Mouse (Mus musculus): ENCODE data around the gene Zzef1. TPM values are rescaled to one million over a fixed set of nuclear protein-coding genes. Genes with fewer than 3 reads are reported as not detected.

The Zzef1 gene
- polyA plus RNA-seq, 1 experiment from 2014 or later, result 7.7 TPM

DNA sequence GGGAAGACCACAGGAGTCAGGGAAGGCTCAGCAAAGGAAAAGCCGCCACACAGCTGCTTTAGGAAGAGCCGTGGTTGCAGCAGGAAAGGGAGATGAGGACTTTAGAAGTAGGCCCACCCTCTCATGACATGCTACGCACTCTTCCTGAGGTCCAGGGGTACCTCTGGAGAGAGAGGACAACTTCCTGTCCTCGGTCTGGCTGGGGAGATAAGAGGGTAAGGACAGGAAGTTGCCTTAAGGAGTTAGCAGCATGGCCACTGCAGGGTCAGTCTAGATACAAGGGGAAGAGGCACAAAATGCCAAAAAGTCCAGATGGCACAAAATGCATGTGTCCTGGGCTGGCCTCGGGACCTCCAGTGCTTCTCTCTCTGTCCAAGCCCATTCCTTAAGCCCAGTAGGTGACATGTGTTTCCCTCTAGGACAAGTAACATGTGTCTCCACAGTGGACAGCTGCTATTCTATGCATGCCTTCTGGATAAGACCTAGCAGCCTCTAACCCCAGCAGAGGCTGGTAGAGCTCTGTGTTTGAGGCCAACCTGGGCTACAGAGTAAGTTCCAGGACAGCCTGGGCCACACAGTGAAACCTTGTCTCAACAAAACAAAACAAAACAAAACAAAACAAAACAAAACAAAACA lies 159.4 kb downstream of the Zzef1 start:
- H3K27me3 ChIP-seq (replicated peaks), result peaks cover 20% of the 10 kb centered on the region
- ATAC-seq (ENCODE audit: insufficient number of reproducible peaks, low FRiP score), result peak; percentile 41
- peak overlapping the region; percentile 1; the same call in 1 of the 2 replicates for H3K4me2 ChIP-seq
- no peak overlapping the region for H3K9ac ChIP-seq
- 0 out of 2 replicates have a peak overlapping the region, but pooled peaks have one; percentile 24 for H3K27ac ChIP-seq (ENCODE audit: poor library complexity, severe bottlenecking)
- WGBS, result 44% methylated on average over 5 of the region's 5 CpGs
- no peak overlapping the region for H3K4me3 ChIP-seq
- H3K36me3 ChIP-seq, result no peaks in the 10 kb centered on the region
- H3K4me1 ChIP-seq (replicated peaks), result peaks cover 42% of the 10 kb centered on the region
- H3K9me3 ChIP-seq (replicated peaks), result no peaks in the 10 kb centered on the region

DNA sequence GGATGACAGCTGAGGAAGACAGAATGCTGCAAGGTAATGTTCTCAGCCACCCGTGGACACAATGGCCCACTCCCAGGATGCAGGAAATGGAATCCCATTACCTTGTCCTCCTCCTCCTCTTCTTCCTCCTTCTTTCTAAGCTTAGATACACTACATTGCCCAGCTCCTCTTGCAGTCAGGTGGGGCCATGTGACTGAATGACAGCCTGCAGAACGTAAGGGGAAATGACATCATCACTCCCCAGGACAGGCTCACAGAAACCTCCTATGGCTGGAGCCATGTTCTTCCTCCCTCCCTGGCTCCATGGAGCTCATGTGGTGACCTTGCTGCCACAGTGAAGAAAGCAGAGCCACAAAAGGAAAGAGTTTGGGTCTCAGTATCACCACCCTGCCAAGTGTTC lies 161.3 kb downstream of the Zzef1 start:
- H3K4me2 ChIP-seq, result no peak overlapping the region
- H3K4me1 ChIP-seq (replicated peaks), result peaks cover 46% of the 10 kb centered on the region
- no peak overlapping the region for H3K4me3 ChIP-seq

DNA sequence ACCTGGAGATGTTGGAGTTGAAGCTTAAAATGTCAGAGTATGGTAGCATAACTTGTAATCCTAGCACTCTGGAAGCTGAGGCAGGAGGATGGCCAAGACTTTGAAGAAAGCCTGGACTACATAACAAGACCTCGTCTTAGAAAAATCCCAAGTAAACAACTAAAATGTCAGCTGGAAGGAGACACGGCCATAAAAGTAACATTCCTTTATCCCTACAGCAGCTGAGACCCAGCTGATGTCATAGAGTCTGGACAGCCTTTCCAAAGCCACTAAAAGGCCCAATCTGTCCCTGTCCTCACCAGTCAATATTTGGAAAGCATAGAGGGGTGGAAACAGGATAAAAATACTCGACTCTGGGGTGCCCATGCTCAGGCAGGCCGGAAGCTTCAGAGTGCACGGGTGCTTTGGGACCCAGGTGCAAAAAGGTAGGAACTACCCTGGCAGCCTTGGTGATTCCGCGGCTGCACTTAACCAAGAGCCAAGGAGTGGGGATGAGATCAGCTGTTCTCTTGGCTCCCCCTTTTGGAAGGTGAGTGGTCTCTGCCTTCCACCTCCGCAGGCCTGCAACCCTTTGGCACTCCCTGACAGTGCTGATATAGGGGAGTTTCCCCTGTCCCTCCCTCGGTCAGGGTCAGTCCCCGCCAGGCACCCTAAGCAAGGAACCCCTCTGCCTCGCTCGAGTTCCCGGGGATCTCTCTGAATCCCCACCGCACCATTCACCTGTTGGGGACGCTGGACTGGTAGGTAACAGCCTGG lies 164.1 kb downstream of the Zzef1 start:
- no peaks in the 10 kb centered on the region for H3K9me3 ChIP-seq (replicated peaks)
- ATAC-seq (ENCODE audit: insufficient number of reproducible peaks, low FRiP score), result no peak
- peaks cover 39% of the 10 kb centered on the region for H3K4me1 ChIP-seq (replicated peaks)
- H3K9ac ChIP-seq, result no peak overlapping the region
- no peaks in the 10 kb centered on the region for H3K36me3 ChIP-seq
- H3K27me3 ChIP-seq (replicated peaks), result peaks cover 42% of the 10 kb centered on the region
- peak overlapping the region; percentile 78 for H3K4me2 ChIP-seq
- WGBS, result 14% methylated on average over 15 of the region's 15 CpGs
- H3K27ac ChIP-seq (ENCODE audit: poor library complexity, severe bottlenecking), result no peak overlapping the region
- 0 out of 2 replicates have a peak overlapping the region, but pooled peaks have one; percentile 47 for H3K4me3 ChIP-seq

More for the DNA sequence above, 161.3 kb downstream of the Zzef1 start:
- no peaks in the 10 kb centered on the region for H3K36me3 ChIP-seq
- no peaks in the 10 kb centered on the region for H3K9me3 ChIP-seq (replicated peaks)
- H3K27me3 ChIP-seq (replicated peaks), result peaks cover 38% of the 10 kb centered on the region
- no peak overlapping the region for H3K9ac ChIP-seq
- H3K27ac ChIP-seq (ENCODE audit: poor library complexity, severe bottlenecking), result no peak overlapping the region
- no peak for ATAC-seq (ENCODE audit: insufficient number of reproducible peaks, low FRiP score)
- whole genome bisulfite sequencing, result 43% methylated on average over 2 of the region's 2 CpGs

DNA sequence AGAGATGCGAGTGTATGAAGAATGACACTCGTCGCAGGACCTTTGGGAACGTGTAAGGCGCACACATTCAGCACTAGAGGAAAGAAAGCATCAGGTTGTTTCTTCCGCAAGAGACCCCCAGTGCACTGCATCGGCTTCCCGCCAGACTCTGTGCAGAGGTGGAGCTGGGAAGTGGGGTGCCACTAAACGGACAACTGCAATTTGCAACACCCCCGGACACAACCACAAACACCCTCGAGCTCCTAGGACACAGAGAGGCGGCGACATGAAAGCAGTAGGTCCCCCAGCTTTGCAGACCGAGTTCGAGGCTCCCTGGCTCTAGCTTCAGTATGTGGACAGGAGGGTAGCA lies 164.7 kb downstream of the Zzef1 start:
- no peaks in the 10 kb centered on the region for H3K9me3 ChIP-seq (replicated peaks)
- peak overlapping the region; percentile 47 for H3K4me3 ChIP-seq
- no peaks in the 10 kb centered on the region for H3K36me3 ChIP-seq
- H3K27ac ChIP-seq (ENCODE audit: poor library complexity, severe bottlenecking), result no peak overlapping the region
- ATAC-seq (ENCODE audit: insufficient number of reproducible peaks, low FRiP score), result no peak
- H3K4me1 ChIP-seq (replicated peaks), result peaks cover 36% of the 10 kb centered on the region
- WGBS, result 5% methylated on average over 15 of the region's 15 CpGs
- H3K9ac ChIP-seq, result peak overlapping the region; percentile 55; the same call in 1 of the 2 replicates
- peaks cover 47% of the 10 kb centered on the region for H3K27me3 ChIP-seq (replicated peaks)
- H3K4me2 ChIP-seq, result peak overlapping the region; percentile 78

DNA sequence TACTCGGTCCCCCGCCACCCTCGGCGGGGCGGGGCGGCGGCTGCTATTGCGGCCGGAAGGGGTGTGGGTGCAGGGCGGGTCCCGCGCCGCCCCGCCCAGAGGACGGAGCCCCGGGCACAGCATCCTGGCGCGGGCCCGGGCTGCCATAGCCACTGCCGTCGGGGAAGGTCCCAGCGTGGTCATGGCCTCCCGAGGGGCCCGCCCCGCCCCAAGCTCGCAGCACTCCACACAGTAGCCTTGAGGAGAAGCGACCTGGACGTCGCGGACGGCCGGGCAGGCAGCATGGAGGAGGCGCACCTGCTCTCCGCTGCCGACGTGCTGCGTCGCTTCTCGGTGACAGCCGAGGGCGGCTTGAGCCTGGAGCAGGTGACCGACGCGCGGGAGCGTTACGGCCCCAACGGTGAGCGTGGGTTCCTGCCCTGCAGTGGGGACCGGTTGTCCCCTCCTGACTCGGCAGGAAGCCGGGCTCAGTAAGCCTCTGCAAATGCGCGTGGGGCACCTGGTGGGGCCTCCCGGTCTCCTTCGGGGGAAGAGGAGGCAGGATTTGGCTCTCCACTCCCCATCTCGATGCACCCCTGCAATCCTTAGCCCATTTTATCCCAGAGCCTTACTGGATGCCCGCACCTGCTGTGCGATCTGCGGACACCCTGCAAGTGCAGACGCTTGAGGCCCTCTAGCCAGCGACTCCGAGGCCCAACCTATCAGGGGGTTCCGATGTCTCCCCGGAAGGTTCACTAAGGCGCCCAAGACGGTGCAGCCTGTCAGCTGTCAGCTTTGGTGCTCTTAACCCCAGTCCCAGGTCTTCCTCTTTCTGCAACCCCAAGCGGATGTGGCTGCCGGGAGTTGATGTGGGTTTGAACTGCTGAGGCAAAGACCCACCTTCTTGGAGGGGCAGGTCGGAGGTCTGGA lies 165.3 kb downstream of the Zzef1 start, which contains the start of gene Atp2a3:
TSS of gene Atp2a3 (plus strand) at position 98 of the 909 bp plus-strand sequence.
- Histone ChIP-seq H3K27me3 (replicated peaks) (peaks cover 51% of the 10 kb centered on the region), H3K4me3 (peak within 1 kb of the TSS; percentile 47), H3K9me3 (replicated peaks) (no peaks in the 10 kb centered on the region), H3K4me1 (replicated peaks) (peaks cover 36% of the 10 kb centered on the region), H3K27ac (ENCODE audit: poor library complexity, severe bottlenecking) (no peak within 1 kb of the TSS), H3K9ac (peak within 1 kb of the TSS; percentile 55; the same call in 1 of the 2 replicates), H3K36me3 (no peaks in the 10 kb centered on the region), H3K4me2 (peak within 1 kb of the TSS; percentile 78)
- 3% methylated on average over 70 of the region's 70 CpGs for WGBS
- ATAC-seq (ENCODE audit: insufficient number of reproducible peaks, low FRiP score), result no peak

DNA sequence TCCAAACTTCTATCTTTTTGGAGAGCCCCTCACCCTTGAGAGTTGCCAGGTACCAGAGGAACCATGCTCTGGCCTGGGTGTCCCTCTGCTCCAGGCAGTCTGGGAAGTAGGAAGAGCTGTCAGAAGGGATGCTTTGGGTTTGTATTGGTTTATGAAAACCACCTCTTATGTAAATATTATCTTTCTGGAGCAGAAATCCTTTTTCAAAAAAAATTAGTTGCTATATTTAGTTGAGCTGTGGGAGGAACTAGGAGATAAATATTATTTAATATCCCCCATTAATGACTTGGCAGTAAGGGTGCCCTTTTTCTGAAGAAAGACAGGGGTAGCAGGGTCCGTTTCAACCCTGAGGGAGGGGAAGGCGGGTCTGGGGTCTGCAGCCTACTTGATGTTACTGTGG lies 166.4 kb downstream of the Zzef1 start:
- H3K9ac ChIP-seq, result no peak overlapping the region
- H3K4me2 ChIP-seq, result no peak overlapping the region
- H3K4me1 ChIP-seq (replicated peaks), result peaks cover 36% of the 10 kb centered on the region
- no peaks in the 10 kb centered on the region for H3K9me3 ChIP-seq (replicated peaks)
- no peaks in the 10 kb centered on the region for H3K36me3 ChIP-seq
- peaks cover 51% of the 10 kb centered on the region for H3K27me3 ChIP-seq (replicated peaks)
- WGBS, result 84% methylated on average over 2 of the region's 2 CpGs
- no peak overlapping the region for H3K27ac ChIP-seq (ENCODE audit: poor library complexity, severe bottlenecking)
- H3K4me3 ChIP-seq, result no peak overlapping the region
- no peak for ATAC-seq (ENCODE audit: insufficient number of reproducible peaks, low FRiP score)

DNA sequence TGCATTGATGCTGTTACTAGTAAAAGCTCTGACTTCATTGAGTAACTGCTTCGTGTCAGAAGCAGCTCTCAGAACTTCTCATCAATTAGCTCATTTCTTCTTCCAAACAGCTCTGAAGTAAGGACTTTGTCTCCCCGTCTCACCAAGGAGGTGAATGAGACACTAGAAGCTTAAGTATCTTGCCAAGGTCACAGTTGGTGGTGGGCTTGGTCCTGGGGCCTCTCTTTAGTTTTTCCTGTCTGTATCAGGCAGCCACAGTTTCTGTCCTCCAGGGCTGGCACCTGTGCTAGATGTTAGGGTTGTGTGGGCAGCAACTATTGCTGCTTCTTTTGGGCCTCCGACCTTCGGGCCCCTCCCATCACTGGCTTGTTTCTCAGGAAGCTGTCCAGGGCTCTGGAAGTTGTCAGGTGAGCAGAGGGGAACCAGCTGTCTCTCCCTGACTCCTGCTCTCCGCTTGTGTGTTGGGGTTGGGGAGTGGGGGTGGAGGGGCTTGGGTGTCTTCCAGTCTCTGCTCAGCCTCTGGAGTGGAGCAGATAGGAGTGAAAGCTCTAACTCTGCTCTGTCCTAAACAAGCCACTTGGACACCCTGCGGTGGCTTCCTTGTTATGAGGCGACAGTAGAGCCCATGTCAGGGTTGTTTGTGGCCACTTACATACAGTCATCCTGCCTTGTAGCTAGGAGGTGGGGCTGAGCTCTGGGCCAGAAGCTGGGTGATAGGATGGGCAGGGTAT lies 167.2 kb downstream of the Zzef1 start:
- Histone ChIP-seq H3K27me3 (replicated peaks) (peaks cover 51% of the 10 kb centered on the region), H3K36me3 (no peaks in the 10 kb centered on the region), H3K9ac (no peak overlapping the region), H3K4me3 (no peak overlapping the region), H3K4me1 (replicated peaks) (peaks cover 36% of the 10 kb centered on the region), H3K9me3 (replicated peaks) (no peaks in the 10 kb centered on the region), H3K27ac (ENCODE audit: poor library complexity, severe bottlenecking) (no peak overlapping the region), H3K4me2 (no peak overlapping the region)
- 0 out of 2 replicates have a peak, but pooled peaks have one; percentile 22 for ATAC-seq (ENCODE audit: insufficient number of reproducible peaks, low FRiP score)
- 29% methylated on average over 7 of the region's 7 CpGs for WGBS

DNA sequence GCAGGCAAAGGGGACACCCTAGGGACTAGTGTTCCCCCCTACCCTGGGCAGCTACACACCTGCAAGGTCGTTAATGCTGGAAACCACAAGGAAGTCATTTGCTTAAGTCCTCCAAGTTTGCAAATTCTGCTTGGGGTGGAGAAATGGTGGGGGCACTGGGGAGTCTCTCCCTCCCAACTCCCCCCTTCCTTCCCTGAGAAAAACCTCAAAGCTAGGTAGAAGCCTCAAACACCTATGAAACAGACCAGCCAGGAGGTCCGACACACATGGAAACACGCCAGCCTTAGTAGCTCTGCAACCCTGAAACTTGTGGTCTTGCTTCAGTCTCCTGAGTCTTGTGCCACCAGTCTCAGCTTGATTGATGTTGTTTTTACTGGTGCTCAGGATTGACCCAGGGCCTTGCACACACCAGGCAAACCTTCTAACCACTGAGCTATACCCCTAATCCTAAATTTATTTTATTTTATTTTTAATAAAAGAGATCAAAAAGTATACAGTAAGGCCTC lies 167.8 kb downstream of the Zzef1 start:
- WGBS, result 51% methylated on average over 3 of the region's 3 CpGs
- Histone ChIP-seq H3K27ac (ENCODE audit: poor library complexity, severe bottlenecking) (no peak overlapping the region), H3K4me2 (no peak overlapping the region), H3K4me3 (no peak overlapping the region), H3K9ac (no peak overlapping the region), H3K4me1 (replicated peaks) (peaks cover 36% of the 10 kb centered on the region), H3K9me3 (replicated peaks) (no peaks in the 10 kb centered on the region), H3K36me3 (no peaks in the 10 kb centered on the region), H3K27me3 (replicated peaks) (peaks cover 47% of the 10 kb centered on the region)
- ATAC-seq (ENCODE audit: insufficient number of reproducible peaks, low FRiP score), result no peak

DNA sequence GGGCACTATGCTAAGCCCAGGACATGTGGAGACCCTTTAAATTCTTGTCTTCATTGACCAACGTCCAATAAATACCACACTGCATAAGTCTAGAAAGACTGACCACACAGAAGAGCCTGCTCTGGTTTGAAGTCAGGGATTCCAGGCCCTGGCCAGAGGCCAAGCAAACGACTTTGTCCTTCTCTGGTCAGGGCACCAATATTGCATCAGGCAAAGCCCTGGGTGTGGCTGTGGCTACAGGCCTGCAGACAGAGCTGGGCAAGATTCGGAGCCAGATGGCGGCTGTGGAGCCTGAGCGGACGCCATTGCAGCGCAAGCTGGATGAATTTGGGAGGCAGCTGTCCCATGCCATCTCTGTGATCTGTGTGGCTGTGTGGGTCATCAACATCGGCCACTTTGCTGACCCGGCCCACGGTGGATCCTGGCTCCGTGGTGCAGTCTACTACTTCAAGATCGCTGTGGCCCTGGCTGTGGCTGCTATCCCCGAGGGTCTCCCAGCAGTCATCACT lies 179.0 kb downstream of the Zzef1 start:
- no peak overlapping the region for H3K4me2 ChIP-seq

More for the DNA sequence above, 179.0 kb downstream of the Zzef1 start:
- Histone ChIP-seq H3K27ac (ENCODE audit: poor library complexity, severe bottlenecking) (no peak overlapping the region), H3K27me3 (replicated peaks) (peaks cover 63% of the 10 kb centered on the region), H3K9me3 (replicated peaks) (no peaks in the 10 kb centered on the region), H3K4me1 (replicated peaks) (no peaks in the 10 kb centered on the region), H3K36me3 (no peaks in the 10 kb centered on the region), H3K4me3 (no peak overlapping the region), H3K9ac (no peak overlapping the region)
- 76% methylated on average over 13 of the region's 13 CpGs for WGBS
- no peak for ATAC-seq (ENCODE audit: insufficient number of reproducible peaks, low FRiP score)
